Mouse (Mus musculus) lung, embryonic 14.5 days (tissue): ENCODE measurements around the gene Myt1l. TPM values are rescaled to one million over a fixed set of nuclear protein-coding genes. Genes with fewer than 3 reads are reported as not detected.

Experiments
- ATAC-seq: fragments of 200-750 bp; cut with Nextera tagmentation; 2 replicates; pipeline ENCODE4 v1.8.0; 2017; ENCODE audit warnings: mild to moderate bottlenecking, moderate TSS enrichment, moderate library complexity; ENCODE audit not compliant: insufficient read depth
- DNase-seq: peaks from one replicate; pipeline ENCODE4 v3.0.0-alpha.2; 2015
- H3K27ac ChIP-seq: fragments of 300-500 bp; sonication (generic); 2 replicates; pipeline ENCODE4 v1.5.1; 2014; ENCODE audit warnings: low read depth, mild to moderate bottlenecking, moderate library complexity
- H3K27me3 ChIP-seq: fragments of 300-500 bp; sonication (generic); 2 replicates; pipeline ENCODE4 v1.6.1; 2014; ENCODE audit warnings: low read length, control low read depth; ENCODE audit not compliant: insufficient read depth
- H3K36me3 ChIP-seq: fragments of 300-500 bp; sonication (generic); 2 replicates; pipeline ENCODE4 v1.6.1; 2014; ENCODE audit warnings: control low read depth; ENCODE audit not compliant: insufficient read depth
- H3K4me1 ChIP-seq: fragments of 300-500 bp; sonication (generic); 2 replicates; pipeline ENCODE4 v1.6.1; 2014; ENCODE audit warnings: antibody characterized with exemption, control low read depth; ENCODE audit not compliant: insufficient read depth
- H3K4me2 ChIP-seq: fragments of 300-500 bp; sonication (generic); 2 replicates; pipeline ENCODE4 v1.6.1; 2014; ENCODE audit warnings: mild to moderate bottlenecking
- H3K4me3 ChIP-seq: fragments of 300-500 bp; sonication (generic); 2 replicates; pipeline ENCODE4 v1.5.1; 2014; ENCODE audit warnings: low read depth, low read length
- H3K9ac ChIP-seq: fragments of 300-500 bp; sonication (generic); 2 replicates; pipeline ENCODE4 v1.6.1; 2014
- H3K9me3 ChIP-seq: fragments of 300-500 bp; sonication (generic); 2 replicates; pipeline ENCODE4 v1.6.1; 2016; ENCODE audit warnings: low read depth, low read length, control low read depth
- CTCF ChIP-seq: IDR thresholded peaks from 2 replicates; pipeline ENCODE4 v1.5.1; 2016; ENCODE audit warnings: antibody characterized with exemption, low read depth
- WGBS: fragments of 180-500 bp; shearing (Covaris S2); extraction: QIAGEN DNeasy Blood & Tissue Kit; methylation state at CpG from one replicate; pipeline ENCODE4 v1.1.7; 2014; 5-methylcytosine and 5-hydroxymethylcytosine counted together
- polyA plus RNA-seq: library from polyadenylated mRNA; unstranded; fragments of >200 nt; fragmentation: Nextera tagmentation; extraction: Ambion mirVana; gene quantifications from 2 replicates; pipeline ENCODE4 v1.2.1, GENCODE M21; 2014

The Myt1l gene
- polyA plus RNA-seq, 1 experiment from 2014 or later, result not detected

- peaks cover 31% of the 10 kb centered on the region for H3K36me3 ChIP-seq
- H3K9ac ChIP-seq, result no peak overlapping the region
- ATAC-seq (no peak), DNase-seq (no peak)
- no peaks in the 10 kb centered on the region for H3K27me3 ChIP-seq
- TF ChIP-seq CTCF, result no peak
- H3K4me1 ChIP-seq, result no peaks in the 10 kb centered on the region
- no peak overlapping the region for H3K27ac ChIP-seq
- no peak overlapping the region for H3K4me2 ChIP-seq
- 55% methylated on average over 6 of the region's 6 CpGs for WGBS
- no peaks in the 10 kb centered on the region for H3K9me3 ChIP-seq
- no peak overlapping the region for H3K4me3 ChIP-seq
Measured at GRCm38 (mm10) chr12:29972533-29972932, 444.3 kb downstream of the Myt1l start.
